Mouse (Mus musculus) CH12.LX (cell line): ENCODE results near the gene Ccl26.

Experiments
- BHLHE40 ChIP-seq: IDR thresholded peaks from 2 replicates; pipeline ENCODE4 v1.6.1; 2011; ENCODE audit warnings: mild to moderate bottlenecking, low read depth, low read length, improper control_type of control experiment
- E2F4 ChIP-seq: IDR thresholded peaks from 2 replicates; pipeline ENCODE4 v1.6.1; 2011; ENCODE audit warnings: low read depth, low read length, improper control_type of control experiment; ENCODE audit not compliant: insufficient replicate concordance
- NELFE ChIP-seq: IDR thresholded peaks from 2 replicates; pipeline ENCODE4 v1.6.1; 2011; ENCODE audit warnings: low read depth, low read length, improper control_type of control experiment
- PAX5 ChIP-seq: IDR thresholded peaks from 2 replicates; pipeline ENCODE4 v1.6.1; 2012; ENCODE audit warnings: low read length, inconsistent platforms, mixed read lengths

DNA sequence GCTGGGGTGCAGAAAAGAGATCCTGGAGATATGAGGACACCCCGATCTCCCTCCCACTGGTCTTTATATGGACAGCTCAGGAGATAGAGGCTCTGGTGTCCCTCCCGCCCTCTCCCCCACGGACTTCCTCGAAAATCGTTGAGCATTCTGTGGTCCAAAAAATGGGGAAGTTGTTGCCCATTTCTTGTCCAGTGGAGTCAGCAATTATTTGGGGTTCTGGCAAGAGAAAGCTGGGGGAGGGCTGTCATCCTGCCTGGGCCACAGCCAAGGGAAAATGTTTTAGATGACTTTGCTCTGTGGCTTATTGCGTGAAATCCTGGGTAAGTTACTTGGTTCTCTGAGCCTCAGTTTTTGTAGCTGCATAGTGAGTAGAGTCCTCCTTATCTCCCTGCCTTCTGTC, 9.6 kb upstream of the Ccl26 start, which contains the start of gene Ccl24:
- TF ChIP-seq E2F4 (no peak), NELFE (no peak), BHLHE40 (no peak), PAX5 (no peak)
